Mouse (Mus musculus) heart, postnatal 14 days (tissue): Measurements from ENCODE around the gene Gng7. TPM values are rescaled to one million over a fixed set of nuclear protein-coding genes. Genes with fewer than 3 reads are reported as not detected.
"Not testable (repeated sequence)": the region's sequence is repeated elsewhere in the genome, so short reads cannot be mapped to it uniquely, and the experiment has no call there.

Source experiments
- DNase-seq, 2 experiments: peaks; one replicate each; pipeline ENCODE4 v3.0.0; 2021 to 2022
- intact Hi-C: fragments of 180-260 bp; cut with DNase I; formaldehyde crosslinking; loops from one replicate; pipeline ENCODE4 v1.15.1; 2025
- total RNA-seq, 2 experiments: library from RNA; stranded (reverse); gene quantifications; 2 replicates each; pipeline ENCODE4 v1.2.3; 2021

The Gng7 gene
- total RNA-seq, 2 experiments from 2014 or later: 0.27 to 0.31 TPM

DNA sequence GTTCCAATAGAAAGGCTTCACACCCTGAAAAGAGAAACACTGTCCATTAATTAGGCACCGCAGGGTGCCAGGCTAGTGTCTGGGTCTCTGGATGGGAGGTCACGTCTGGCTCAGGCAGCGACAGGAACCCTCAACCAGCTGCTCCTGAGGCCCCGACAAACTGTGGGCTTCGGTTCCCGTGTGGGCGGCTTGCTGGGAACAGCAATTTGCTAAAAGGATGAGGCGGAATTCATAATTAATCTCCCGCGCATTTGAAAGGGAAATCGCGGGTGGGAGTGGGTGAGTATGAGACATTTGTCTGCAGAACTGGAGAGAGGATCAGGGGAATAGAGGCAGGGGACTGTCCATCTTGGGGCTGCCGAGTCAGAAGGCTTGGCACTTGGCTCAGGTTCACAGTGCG is 16.7 kb downstream of the Gng7 start:
- intact Hi-C loops: loop anchor here (5.0 kb wide), 2 partner anchors 176 to 179 kb away; partner anchors contain the start of gene Eef2
- DNase-seq: no peak

GRCm38 (mm10) chr10:80997332-80997731 is 17.4 kb downstream of the Gng7 start:
- intact Hi-C loops: loop anchor here (5.0 kb wide), 2 partner anchors 175 to 180 kb away; partner anchors contain the start of gene Eef2
- no peak for DNase-seq

DNA sequence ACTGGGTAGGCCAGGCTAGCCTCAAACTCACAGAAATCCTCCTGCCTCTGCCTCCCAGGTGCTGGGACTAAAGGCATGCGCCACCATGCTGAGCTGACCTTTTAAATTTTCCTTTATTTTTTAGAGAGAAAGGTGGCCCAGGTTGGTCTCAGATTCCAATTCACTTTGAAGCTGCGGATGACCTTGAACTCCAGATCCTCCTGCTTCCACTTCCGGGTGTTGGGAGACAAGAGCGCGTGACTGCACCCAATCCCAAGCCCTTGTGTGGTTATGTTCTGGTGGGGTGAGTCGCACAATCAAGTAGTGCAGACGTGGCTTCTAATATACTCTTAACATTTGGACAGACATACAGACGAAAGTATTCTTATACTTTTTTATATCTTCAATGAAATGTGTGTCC is 18.2 kb downstream of the Gng7 start:
- intact Hi-C loops: loop anchor here (5.0 kb wide), 2 partner anchors 174 to 181 kb away; partner anchors contain the start of gene Eef2
- DNase-seq: no peak

DNA sequence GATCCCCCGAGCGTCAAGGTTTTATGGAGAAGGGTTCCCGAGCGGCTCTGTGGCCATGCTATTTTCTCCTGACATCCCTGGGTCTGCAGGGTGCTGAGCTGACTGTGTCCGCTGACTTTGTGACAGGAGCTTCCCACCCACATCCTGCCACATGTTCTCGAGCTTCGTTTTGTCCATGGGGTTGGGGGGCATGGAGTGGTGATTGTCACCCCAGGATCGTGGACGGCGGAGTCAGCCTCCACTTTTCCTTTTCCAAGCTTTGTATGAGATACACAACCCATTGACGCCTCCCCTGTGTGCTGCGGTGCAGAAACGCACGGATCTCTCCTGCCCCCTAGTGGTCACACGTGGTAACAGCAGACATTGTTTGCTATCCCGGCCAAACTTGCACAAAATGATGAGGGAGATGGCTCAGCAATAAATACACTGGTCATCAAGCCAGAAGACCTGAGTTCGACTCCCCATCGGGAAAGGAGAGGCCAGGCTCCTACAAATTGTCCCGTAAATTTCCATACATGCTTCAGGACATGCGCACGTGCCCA is 19.6 kb downstream of the Gng7 start:
- intact Hi-C loops: loop anchor here (1.0 to 5.0 kb wide), 4 partner anchors 66 to 182 kb away; partner anchors contain the start of gene Eef2
- peak; percentile 79 to 91 for DNase-seq

GRCm38 (mm10) chr10:80994621-80995020 is 20.1 kb downstream of the Gng7 start:
- DNase-seq: peak; percentile 41 to 59
- intact Hi-C loops: loop anchor here (1.0 to 5.0 kb wide), 4 partner anchors 66 to 183 kb away; partner anchors contain the start of gene Eef2

GRCm38 (mm10) chr10:80993276-80993675 is 21.5 kb downstream of the Gng7 start:
- no peak for DNase-seq
- intact Hi-C loops: no loop called here

- no peak for DNase-seq
- intact Hi-C loops: no loop called here
Measured at GRCm38 (mm10) chr10:80991945-80992344, 22.8 kb downstream of the Gng7 start.

DNA sequence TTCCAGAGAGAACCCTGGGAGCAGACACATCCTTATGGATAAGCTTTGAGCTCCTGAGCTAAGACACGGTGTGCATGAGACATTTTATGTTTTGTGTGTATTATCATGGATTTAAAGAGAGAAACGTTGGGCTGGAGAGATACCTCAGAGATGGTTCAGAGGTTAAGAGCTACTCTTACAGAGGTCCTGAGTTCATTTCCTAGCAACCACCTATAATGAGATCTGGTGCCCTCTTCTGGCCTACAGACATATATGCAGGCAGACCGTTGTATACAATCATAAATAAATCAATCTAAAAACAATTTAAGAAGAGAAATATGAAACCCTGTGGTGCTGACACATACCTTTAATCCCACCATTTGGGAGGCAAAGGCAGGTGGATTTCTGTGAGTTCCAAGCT is 23.7 kb downstream of the Gng7 start:
- intact Hi-C loops: no loop called here
- DNase-seq: no peak

DNA sequence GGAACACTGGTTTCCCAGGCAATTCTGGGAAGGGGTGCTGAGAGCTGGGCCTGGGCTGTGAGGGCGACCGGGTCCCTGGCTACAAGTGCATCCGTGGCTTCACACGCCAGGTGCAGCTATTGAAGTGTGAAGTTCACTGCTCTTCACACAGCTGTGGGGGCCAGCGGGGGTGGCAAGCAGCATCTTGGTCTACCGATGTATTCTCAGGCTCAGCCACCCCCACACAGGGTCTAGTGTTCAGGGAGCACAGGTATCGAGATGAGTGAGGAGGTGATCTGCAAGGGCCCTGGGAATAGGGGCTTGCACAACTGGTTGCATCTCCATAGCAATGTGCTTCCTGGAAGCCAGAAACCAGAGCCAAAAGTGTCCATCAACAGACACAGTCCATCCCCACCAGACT is 24.3 kb downstream of the Gng7 start:
- intact Hi-C loops: no loop called here
- no peak for DNase-seq

GRCm38 (mm10) chr10:80989854-80990253 is 24.9 kb downstream of the Gng7 start:
- DNase-seq, intact Hi-C loops: not testable (repeated sequence)

- intact Hi-C loops: no loop called here
- no peak for DNase-seq
Measured at GRCm38 (mm10) chr10:80989446-80989845, 25.3 kb downstream of the Gng7 start.

DNA sequence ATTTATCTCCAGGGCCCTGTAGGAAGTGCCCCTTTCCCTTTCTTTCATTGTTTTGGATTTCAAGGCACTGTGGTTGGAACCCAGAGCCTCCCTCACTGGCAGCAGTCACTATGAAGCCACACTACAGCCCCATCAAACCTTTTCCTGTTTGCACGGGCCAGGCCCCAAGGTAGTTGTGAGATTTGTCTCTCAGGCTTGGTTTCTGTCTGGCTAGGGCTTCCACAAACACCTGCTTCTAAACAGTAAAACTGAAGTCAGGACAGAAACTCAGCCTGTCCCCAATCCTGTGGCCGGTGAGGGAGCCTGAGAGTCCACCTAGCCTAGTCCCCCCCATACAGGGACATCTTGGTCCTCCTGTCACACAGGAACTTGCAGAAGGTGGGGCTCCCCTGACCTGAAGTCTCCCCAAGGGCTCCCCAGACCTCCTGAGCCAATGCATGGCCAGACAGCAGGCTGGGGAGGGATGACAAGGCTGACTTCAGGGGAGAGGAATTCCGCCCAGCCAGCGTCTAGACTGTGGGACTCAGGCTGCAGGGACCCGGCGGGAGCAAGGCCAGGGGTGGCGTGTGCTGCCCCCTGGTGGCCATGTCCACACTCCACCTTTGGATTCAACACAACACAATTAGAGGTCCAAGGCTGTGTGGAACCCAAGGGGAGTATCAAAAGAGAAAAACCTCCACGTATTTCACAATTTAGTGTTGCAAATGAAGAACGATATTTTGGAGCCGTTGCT is 26.9 kb downstream of the Gng7 start:
- peak; percentile 92 to 93 for DNase-seq
- intact Hi-C loops: loop anchor here (1.0 kb wide), 1 partner anchor 60 kb away; no protein-coding TSS in a partner anchor

GRCm38 (mm10) chr10:80986754-80987153 is 28.0 kb downstream of the Gng7 start:
- DNase-seq: peak; percentile 67 to 76
- intact Hi-C loops: no loop called here

DNA sequence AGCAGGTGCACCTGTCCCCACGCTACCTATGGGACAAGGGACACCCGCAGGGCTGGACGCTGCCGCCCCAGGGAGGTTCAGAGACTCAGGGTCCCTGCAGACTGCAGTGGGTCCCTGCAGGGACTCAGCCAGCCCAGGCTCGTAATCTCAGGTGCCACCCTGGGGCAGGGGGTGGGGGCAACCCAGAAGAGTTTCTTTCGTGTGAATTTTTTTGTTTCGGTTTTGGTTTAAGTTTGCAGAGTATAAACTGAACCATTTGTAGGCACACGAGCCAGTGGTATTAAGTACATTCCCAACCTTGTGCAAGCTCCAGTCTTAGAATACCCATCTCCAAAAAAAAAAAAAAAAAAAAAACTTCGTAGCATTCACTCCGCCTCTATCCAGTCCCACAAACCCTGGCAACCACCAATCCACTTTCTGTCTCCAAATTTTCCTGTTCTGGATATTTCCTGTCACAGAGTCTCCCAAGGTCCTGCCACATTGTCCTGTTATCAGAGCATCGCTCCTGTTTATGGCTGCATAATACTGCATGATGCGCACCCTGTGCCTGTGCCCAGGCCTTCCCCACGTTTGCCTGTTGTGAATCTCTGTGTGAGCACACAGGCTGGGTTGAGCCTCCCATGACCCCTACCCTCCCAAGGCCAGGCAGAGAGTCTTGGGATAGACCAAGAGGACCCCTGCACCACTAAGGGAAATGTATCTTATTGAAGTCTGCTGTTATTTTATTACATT is 28.6 kb downstream of the Gng7 start:
- intact Hi-C loops: no loop called here
- no peak for DNase-seq

DNA sequence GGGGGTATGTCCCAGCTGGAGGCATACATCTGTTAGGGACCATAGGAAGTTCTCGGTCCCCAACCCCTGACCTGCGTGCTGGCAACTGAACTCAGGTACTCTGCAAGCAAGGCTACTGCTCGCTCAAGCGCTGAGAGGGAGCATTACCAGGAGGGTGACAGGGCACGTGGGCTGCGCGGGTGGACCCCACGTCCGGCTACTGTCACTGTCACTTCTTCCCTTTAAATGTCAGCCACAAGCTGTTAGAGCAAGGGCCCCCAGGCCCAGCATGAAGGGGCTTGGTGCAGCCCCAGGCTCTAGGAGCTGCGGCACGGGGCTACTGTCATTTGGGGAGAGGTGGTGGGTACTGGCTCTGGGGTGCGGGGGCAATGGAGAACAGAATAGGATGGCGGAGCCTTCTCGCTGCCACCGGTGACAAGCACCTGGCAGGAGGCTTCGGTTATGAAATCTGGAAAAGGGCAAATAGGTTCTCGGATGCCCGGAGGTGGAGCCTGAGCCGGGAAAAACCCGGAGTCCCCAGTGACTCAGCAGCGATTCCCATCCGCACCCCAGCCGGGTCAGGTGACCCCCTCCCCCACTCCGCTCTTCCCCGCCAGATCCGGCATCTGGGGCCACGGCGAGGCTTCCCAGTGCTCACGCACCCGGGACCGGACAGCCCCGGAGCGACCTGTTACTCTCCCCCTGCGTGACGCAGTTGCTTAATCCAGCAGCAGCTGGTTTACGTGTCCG is 29.3 kb downstream of the Gng7 start:
- intact Hi-C loops: no loop called here
- peak; percentile 36 to 43 for DNase-seq

DNA sequence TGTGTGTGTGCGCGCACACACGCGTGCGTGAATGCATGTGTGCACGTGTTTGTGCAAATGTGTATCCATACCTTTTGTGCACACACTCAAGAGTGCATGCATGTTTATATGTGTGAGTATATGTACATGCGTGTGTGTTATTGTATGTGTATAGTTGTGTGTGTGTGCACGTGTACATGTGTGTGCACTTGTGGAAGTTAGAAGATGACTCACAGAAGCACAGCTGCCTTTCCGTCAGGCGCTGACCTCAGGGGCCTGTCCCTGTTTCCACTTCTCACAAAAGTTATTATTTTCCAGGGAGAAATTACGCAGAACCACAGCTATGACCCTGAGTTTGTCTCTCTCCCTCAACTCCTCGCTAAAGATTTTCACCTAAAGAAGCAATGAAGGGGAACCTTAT is 30.5 kb downstream of the Gng7 start:
- intact Hi-C loops: no loop called here

GRCm38 (mm10) chr10:80982381-80982780 is 32.4 kb downstream of the Gng7 start:
- DNase-seq: no peak
- intact Hi-C loops: no loop called here

More for the DNA sequence above, 30.5 kb downstream of the Gng7 start:
- DNase-seq: no peak

- intact Hi-C loops: no loop called here
Measured at GRCm38 (mm10) chr10:80981564-80982112, 33.1 kb downstream of the Gng7 start.

DNA sequence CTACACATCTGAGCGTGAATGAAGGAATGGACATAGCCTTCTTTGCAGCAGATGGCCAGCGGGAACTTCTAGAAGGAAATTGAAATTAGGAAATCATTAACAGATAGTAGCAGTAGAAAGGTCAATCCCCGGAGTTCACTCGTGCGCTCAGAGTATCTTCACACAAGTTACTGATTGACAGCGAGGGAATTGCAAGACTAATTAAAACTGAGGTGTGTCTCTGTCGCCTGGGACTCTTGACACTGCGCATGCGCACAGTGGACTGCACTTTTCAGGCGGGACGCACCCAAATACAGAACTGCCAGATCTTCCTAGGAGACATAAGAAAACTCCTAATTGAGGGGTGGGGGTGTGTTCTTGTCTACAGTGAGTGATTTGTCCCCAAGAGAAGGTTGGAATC is 39.3 kb downstream of the Gng7 start:
- DNase-seq: no peak
- intact Hi-C loops: no loop called here

More at GRCm38 (mm10) chr10:80981564-80982112, 33.1 kb downstream of the Gng7 start:
- no peak for DNase-seq

DNA sequence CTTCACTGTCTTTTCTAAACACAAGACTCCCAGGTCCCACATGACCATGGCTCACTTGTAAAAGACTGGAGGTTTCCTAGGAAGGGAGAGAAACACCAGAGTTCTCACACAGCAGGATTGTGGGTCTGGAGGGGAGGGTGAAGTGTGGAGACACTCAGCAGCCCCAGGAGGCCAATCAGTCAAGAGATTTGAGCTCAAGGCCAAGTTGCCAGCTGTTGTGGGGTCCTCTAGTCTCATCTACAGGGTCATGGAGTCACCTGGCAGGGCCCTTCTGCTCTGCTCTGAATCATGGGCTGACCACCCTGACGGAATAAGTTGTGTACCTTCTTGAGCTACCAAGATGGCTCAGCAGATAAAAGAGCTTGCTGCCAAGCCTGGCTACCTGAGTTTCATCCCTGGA is 41.0 kb downstream of the Gng7 start:
- DNase-seq: no peak
- intact Hi-C loops: no loop called here
